Mouse (Mus musculus): ENCODE results near the gene Edc4.

- TF ChIP-seq CTCF (IDR thresholded peaks at IDR 0.05; ENCODE audit: control insufficient read depth, insufficient read depth, insufficient replicate concordance, low read depth, low read length): no peak
- TF ChIP-seq POLR2A (IDR thresholded peaks at IDR 0.05; ENCODE audit: control insufficient read depth, low read depth, low read length): no peak
Observed at GRCm38 (mm10) chr8:105852146-105852729, 28.4 kb upstream of the Edc4 start.

Data from testis, adult 2 months (tissue).